Mouse (Mus musculus): ENCODE data around the gene Rnase1. TPM values are rescaled to one million over a fixed set of nuclear protein-coding genes. Genes with fewer than 3 reads are reported as not detected.
"Not testable (repeated sequence)": the region's sequence is repeated elsewhere in the genome, so short reads cannot be mapped to it uniquely, and the experiment has no call there.

Gene Rnase1
- polyA plus RNA-seq, 1 experiment from 2014 or later, result 0.47 TPM

GRCm38 (mm10) chr14:51163323-51163722, 16.7 kb upstream of the Rnase1 start:
- not testable (repeated sequence) for H3K9ac ChIP-seq (ENCODE audit: low read length); H3K4me3 ChIP-seq (ENCODE audit: control insufficient read depth in 1 of 2, insufficient read depth in 1 of 2, low read depth in 1 of 2, low read length in 2 of 2); H3K4me2 ChIP-seq (ENCODE audit: low read length); H3K9me3 ChIP-seq (ENCODE audit: control insufficient read depth, low read length); H3K36me3 ChIP-seq (ENCODE audit: control insufficient read depth, insufficient read depth, low read length); H3K4me1 ChIP-seq (ENCODE audit: control insufficient read depth in 2 of 2, insufficient read depth in 2 of 2, low read length in 2 of 2); ATAC-seq (ENCODE audit: insufficient number of reproducible peaks, insufficient read depth, low FRiP score, low read depth); H3K27me3 ChIP-seq (ENCODE audit: control insufficient read depth, insufficient read depth, low read length); H3K27ac ChIP-seq (replicated peaks in 1 of 2; ENCODE audit: control insufficient read depth in 1 of 2, insufficient read depth in 1 of 2, low read depth in 2 of 2, low read length in 2 of 2)
- 86% methylated on average over 6 of the region's 6 CpGs for WGBS

GRCm38 (mm10) chr14:51161976-51162375, 15.4 kb upstream of the Rnase1 start, which contains the start of gene Rnase2b:
TSS of gene Rnase2b (plus strand) at chr14:51162260.
- 84% methylated on average over 3 of the region's 3 CpGs for WGBS
- not testable (repeated sequence) for H3K27me3 ChIP-seq (ENCODE audit: control insufficient read depth, insufficient read depth, low read length); ATAC-seq (ENCODE audit: insufficient number of reproducible peaks, insufficient read depth, low FRiP score, low read depth); H3K4me1 ChIP-seq (ENCODE audit: control insufficient read depth in 2 of 2, insufficient read depth in 2 of 2, low read length in 2 of 2); H3K9me3 ChIP-seq (ENCODE audit: control insufficient read depth, low read length); H3K27ac ChIP-seq (replicated peaks in 1 of 2; ENCODE audit: control insufficient read depth in 1 of 2, insufficient read depth in 1 of 2, low read depth in 2 of 2, low read length in 2 of 2); H3K9ac ChIP-seq (ENCODE audit: low read length); H3K36me3 ChIP-seq (ENCODE audit: control insufficient read depth, insufficient read depth, low read length); H3K4me3 ChIP-seq (ENCODE audit: control insufficient read depth in 1 of 2, insufficient read depth in 1 of 2, low read depth in 1 of 2, low read length in 2 of 2); H3K4me2 ChIP-seq (ENCODE audit: low read length)

GRCm38 (mm10) chr14:51157072-51157471, 10.5 kb upstream of the Rnase1 start:
- no peak overlapping the region for H3K27ac ChIP-seq (replicated peaks in 1 of 2; ENCODE audit: control insufficient read depth in 1 of 2, insufficient read depth in 1 of 2, low read depth in 2 of 2, low read length in 2 of 2)
- H3K27me3 ChIP-seq (ENCODE audit: control insufficient read depth, insufficient read depth, low read length), result no peaks in the 10 kb centered on the region
- H3K9ac ChIP-seq (ENCODE audit: low read length), result no peak overlapping the region
- H3K4me1 ChIP-seq (ENCODE audit: control insufficient read depth in 2 of 2, insufficient read depth in 2 of 2, low read length in 2 of 2), result no peaks in the 10 kb centered on the region
- WGBS, result 89% methylated on average over 1 of the region's 1 CpGs
- no peaks in the 10 kb centered on the region for H3K9me3 ChIP-seq (ENCODE audit: control insufficient read depth, low read length)
- H3K36me3 ChIP-seq (ENCODE audit: control insufficient read depth, insufficient read depth, low read length), result no peaks in the 10 kb centered on the region
- H3K4me2 ChIP-seq (ENCODE audit: low read length), result no peak overlapping the region
- H3K4me3 ChIP-seq (ENCODE audit: control insufficient read depth in 1 of 2, insufficient read depth in 1 of 2, low read depth in 1 of 2, low read length in 2 of 2), result no peak overlapping the region
- no peak for ATAC-seq (ENCODE audit: insufficient number of reproducible peaks, insufficient read depth, low FRiP score, low read depth)

GRCm38 (mm10) chr14:51156736-51157068, 10.1 kb upstream of the Rnase1 start:
- Histone ChIP-seq H3K27me3 (ENCODE audit: control insufficient read depth, insufficient read depth, low read length) (no peaks in the 10 kb centered on the region), H3K4me3 (ENCODE audit: control insufficient read depth in 1 of 2, insufficient read depth in 1 of 2, low read depth in 1 of 2, low read length in 2 of 2) (no peak overlapping the region), H3K4me1 (ENCODE audit: control insufficient read depth in 2 of 2, insufficient read depth in 2 of 2, low read length in 2 of 2) (no peaks in the 10 kb centered on the region), H3K9me3 (ENCODE audit: control insufficient read depth, low read length) (no peaks in the 10 kb centered on the region), H3K4me2 (ENCODE audit: low read length) (no peak overlapping the region), H3K9ac (ENCODE audit: low read length) (no peak overlapping the region), H3K27ac (replicated peaks in 1 of 2; ENCODE audit: control insufficient read depth in 1 of 2, insufficient read depth in 1 of 2, low read depth in 2 of 2, low read length in 2 of 2) (no peak overlapping the region), H3K36me3 (ENCODE audit: control insufficient read depth, insufficient read depth, low read length) (no peaks in the 10 kb centered on the region)
- 84% methylated on average over 4 of the region's 4 CpGs for WGBS
- no peak for ATAC-seq (ENCODE audit: insufficient number of reproducible peaks, insufficient read depth, low FRiP score, low read depth)

GRCm38 (mm10) chr14:51156056-51156735, 9.6 kb upstream of the Rnase1 start:
- Histone ChIP-seq H3K9ac (ENCODE audit: low read length) (no peak overlapping the region), H3K36me3 (ENCODE audit: control insufficient read depth, insufficient read depth, low read length) (no peaks in the 10 kb centered on the region), H3K4me2 (ENCODE audit: low read length) (no peak overlapping the region), H3K9me3 (ENCODE audit: control insufficient read depth, low read length) (no peaks in the 10 kb centered on the region), H3K27me3 (ENCODE audit: control insufficient read depth, insufficient read depth, low read length) (no peaks in the 10 kb centered on the region), H3K27ac (replicated peaks in 1 of 2; ENCODE audit: control insufficient read depth in 1 of 2, insufficient read depth in 1 of 2, low read depth in 2 of 2, low read length in 2 of 2) (no peak overlapping the region), H3K4me1 (ENCODE audit: control insufficient read depth in 2 of 2, insufficient read depth in 2 of 2, low read length in 2 of 2) (no peaks in the 10 kb centered on the region), H3K4me3 (ENCODE audit: control insufficient read depth in 1 of 2, insufficient read depth in 1 of 2, low read depth in 1 of 2, low read length in 2 of 2) (no peak overlapping the region)
- 84% methylated on average over 5 of the region's 5 CpGs for WGBS
- no peak for ATAC-seq (ENCODE audit: insufficient number of reproducible peaks, insufficient read depth, low FRiP score, low read depth)

GRCm38 (mm10) chr14:51152249-51152870, 5.8 kb upstream of the Rnase1 start:
- Histone ChIP-seq H3K36me3 (ENCODE audit: control insufficient read depth, insufficient read depth, low read length) (no peaks in the 10 kb centered on the region), H3K9ac (ENCODE audit: low read length) (no peak overlapping the region), H3K4me1 (ENCODE audit: control insufficient read depth in 2 of 2, insufficient read depth in 2 of 2, low read length in 2 of 2) (no peaks in the 10 kb centered on the region), H3K9me3 (ENCODE audit: control insufficient read depth, low read length) (no peaks in the 10 kb centered on the region), H3K4me3 (ENCODE audit: control insufficient read depth in 1 of 2, insufficient read depth in 1 of 2, low read depth in 1 of 2, low read length in 2 of 2) (no peak overlapping the region), H3K27ac (replicated peaks in 1 of 2; ENCODE audit: control insufficient read depth in 1 of 2, insufficient read depth in 1 of 2, low read depth in 2 of 2, low read length in 2 of 2) (no peak overlapping the region), H3K27me3 (ENCODE audit: control insufficient read depth, insufficient read depth, low read length) (no peaks in the 10 kb centered on the region), H3K4me2 (ENCODE audit: low read length) (no peak overlapping the region)
- WGBS, result 47% methylated on average over 5 of the region's 5 CpGs
- no peak for ATAC-seq (ENCODE audit: insufficient number of reproducible peaks, insufficient read depth, low FRiP score, low read depth)

GRCm38 (mm10) chr14:51150206-51150831, 3.7 kb upstream of the Rnase1 start:
- Histone ChIP-seq H3K4me1 (ENCODE audit: control insufficient read depth in 2 of 2, insufficient read depth in 2 of 2, low read length in 2 of 2) (peaks cover 2 to 4% of the 10 kb centered on the region in 2 experiments; a peak in 1 of 4 replicates), H3K4me2 (ENCODE audit: low read length) (no peak overlapping the region), H3K27ac (replicated peaks in 1 of 2; ENCODE audit: control insufficient read depth in 1 of 2, insufficient read depth in 1 of 2, low read depth in 2 of 2, low read length in 2 of 2) (no peak overlapping the region), H3K9ac (ENCODE audit: low read length) (no peak overlapping the region), H3K9me3 (ENCODE audit: control insufficient read depth, low read length) (no peaks in the 10 kb centered on the region), H3K27me3 (ENCODE audit: control insufficient read depth, insufficient read depth, low read length) (no peaks in the 10 kb centered on the region), H3K4me3 (ENCODE audit: control insufficient read depth in 1 of 2, insufficient read depth in 1 of 2, low read depth in 1 of 2, low read length in 2 of 2) (no peak overlapping the region), H3K36me3 (ENCODE audit: control insufficient read depth, insufficient read depth, low read length) (no peaks in the 10 kb centered on the region)
- ATAC-seq (ENCODE audit: insufficient number of reproducible peaks, insufficient read depth, low FRiP score, low read depth), result no peak
- WGBS, result 67% methylated on average over 3 of the region's 3 CpGs

Data from heart, embryonic 14.5 days (tissue).